Mouse (Mus musculus) gastrocnemius, postnatal 4 days (tissue): Measurements from ENCODE around the gene Cmklr1. TPM values are rescaled to one million over a fixed set of nuclear protein-coding genes. Genes with fewer than 3 reads are reported as not detected.

ENCODE experiments used
- DNase-seq, 2 experiments: peaks; one replicate each; pipeline ENCODE4 v3.0.0; 2021 to 2022; ENCODE audit warnings: low spot score in 2 of 2, mixed read lengths in 2 of 2
- total RNA-seq, 2 experiments: library from RNA; stranded (reverse); gene quantifications; 2 replicates each; pipeline ENCODE4 v1.2.3; 2021

Gene Cmklr1
- total RNA-seq, 2 experiments from 2014 or later: 16.1 to 16.7 TPM

DNA sequence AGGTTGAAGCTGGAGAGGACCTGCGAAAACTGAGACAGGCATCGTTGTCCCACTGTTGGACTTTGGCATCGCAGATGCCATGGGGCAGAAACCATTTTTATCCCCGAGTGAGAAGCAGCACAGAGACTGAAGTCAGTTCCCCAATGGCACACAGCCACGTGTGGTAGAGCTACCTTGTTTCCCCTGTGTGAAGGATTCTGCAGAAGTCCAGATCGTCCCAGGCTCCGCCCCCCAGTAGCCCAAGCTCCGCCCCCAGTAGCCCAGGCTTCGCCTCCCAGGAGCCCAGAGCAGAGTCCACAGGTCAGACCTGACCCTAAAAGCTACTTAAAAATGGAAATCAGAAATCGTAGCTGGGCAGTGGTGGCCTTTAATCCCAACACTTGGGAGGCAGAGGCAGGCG, 4.0 kb upstream of the Cmklr1 start:
- no peak for DNase-seq

DNA sequence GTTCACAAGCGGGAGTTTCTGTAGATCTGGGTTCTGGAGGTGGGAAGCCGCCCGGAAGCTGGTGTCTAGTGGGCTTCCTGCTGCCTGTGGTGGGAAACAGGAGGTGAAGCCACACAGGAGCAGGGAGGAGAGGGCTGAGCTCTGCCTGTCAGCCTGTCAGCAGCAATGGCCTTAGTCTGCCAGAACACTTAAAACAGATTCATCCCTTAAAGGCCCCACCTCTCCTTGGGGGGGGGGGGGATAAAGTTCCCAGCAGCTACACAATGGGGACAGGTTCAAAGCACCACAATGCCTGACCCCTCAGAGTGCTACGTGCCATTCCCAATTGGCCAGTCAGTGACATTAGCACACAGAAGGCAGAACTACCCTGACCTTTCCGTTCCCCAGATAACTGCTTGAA, 2.0 kb upstream of the Cmklr1 start:
- DNase-seq: no peak

GRCm38 (mm10) chr5:113648647-113649211, 1.5 kb downstream of the Cmklr1 start:
- no peak for DNase-seq

DNA sequence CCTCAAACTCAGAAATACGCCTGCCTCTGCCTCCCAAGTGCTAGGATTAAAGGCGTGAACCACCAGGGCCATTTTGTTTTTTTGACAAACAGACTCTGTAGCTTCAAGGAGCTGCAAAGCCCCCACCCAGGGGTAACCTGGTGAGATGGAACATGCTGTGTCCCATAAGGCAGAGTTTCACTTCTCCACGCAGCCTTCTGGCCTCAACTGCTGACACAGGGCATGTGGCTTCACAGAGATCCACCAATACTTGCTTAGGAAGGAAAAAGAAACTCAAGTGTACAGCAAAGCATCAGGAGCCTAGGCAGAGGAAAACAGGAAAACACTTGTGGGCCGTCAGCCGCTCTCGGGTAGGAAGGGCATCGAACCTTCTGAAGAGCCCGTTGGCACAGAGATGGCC, 3.1 kb downstream of the Cmklr1 start:
- DNase-seq: no peak

- peak in 1 of 2 experiments; percentile 38 for DNase-seq
These were observed 5.7 kb downstream of the Cmklr1 start for GRCm38 (mm10) chr5:113644520-113644919.

- no peak for DNase-seq
These were observed 6.9 kb downstream of the Cmklr1 start for GRCm38 (mm10) chr5:113643107-113643848.

- no peak for DNase-seq
These were observed 9.2 kb downstream of the Cmklr1 start for GRCm38 (mm10) chr5:113641066-113641465.

DNA sequence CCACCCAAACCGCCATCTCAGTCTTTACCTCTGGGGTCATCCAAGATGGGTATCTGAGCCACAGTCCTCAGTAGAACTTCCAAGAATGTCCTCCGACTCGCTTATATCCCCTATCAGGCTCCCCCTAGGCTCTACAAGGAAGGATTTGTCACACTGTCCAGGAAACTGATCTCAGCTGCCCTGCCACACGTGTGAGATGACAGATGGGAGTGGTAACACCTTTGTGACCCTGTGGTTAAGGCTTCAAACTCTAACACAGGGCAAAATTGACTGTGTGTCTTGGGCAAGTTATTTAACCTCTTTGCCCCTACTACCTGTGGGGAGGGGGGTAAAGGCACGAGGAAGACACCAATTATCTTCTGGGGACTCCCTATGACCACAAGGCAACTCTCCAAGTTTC, 11.1 kb downstream of the Cmklr1 start:
- no peak for DNase-seq

GRCm38 (mm10) chr5:113638055-113638454, 12.2 kb downstream of the Cmklr1 start:
- no peak for DNase-seq

DNA sequence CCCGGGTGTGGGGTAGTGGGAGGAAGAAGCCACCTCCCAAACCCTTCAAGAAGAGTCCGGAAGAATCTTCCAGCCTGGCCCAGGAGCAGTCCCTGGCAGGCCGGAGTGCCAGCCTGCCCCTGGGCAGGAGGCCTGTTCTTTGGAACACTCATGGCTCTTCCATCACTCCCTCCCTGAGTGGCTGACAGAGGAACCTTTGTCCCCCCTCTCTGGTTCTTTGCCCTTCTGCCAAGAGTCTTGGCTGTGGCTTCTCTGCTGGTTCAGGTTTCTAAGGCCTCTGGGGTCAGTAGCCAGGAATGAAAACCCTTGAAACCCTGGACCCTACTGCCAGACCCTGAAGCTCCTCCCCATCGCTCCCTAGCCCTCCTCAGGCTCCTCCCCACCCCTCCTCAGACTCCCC, 12.6 kb downstream of the Cmklr1 start:
- DNase-seq: no peak

DNA sequence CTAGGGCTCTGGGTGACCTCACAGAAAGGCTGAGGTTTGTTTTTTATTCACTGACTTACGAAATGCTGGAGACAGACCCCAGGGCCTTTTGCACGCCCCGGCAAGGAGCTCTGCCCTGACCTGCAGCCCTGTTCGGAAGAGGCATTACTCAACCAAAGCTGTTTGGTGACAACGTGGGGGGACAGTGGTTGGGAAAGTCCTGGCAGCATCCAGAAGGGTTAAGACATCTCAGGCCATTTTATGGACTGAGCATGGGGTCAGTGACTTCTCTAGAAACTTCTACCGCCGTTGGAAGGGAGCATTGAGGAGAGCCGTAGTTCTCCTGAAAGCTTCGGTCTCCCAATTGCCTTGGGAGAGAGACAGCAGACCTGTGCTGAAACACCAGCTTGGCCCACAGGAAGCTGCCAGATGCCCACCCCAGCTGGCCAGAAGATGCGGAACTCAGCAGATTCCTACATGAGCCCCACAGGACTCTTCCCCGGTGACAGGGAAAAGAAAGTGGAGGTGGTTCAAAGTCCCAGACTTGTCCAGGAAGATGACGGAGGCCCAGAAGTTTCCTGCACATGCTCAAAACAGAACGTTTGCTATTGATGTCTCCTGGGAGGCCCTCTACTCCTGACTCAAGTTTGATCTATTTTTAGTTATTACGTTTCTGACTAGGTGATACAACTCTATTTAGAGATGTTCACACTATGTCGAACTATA, 14.2 kb downstream of the Cmklr1 start:
- DNase-seq: no peak

DNA sequence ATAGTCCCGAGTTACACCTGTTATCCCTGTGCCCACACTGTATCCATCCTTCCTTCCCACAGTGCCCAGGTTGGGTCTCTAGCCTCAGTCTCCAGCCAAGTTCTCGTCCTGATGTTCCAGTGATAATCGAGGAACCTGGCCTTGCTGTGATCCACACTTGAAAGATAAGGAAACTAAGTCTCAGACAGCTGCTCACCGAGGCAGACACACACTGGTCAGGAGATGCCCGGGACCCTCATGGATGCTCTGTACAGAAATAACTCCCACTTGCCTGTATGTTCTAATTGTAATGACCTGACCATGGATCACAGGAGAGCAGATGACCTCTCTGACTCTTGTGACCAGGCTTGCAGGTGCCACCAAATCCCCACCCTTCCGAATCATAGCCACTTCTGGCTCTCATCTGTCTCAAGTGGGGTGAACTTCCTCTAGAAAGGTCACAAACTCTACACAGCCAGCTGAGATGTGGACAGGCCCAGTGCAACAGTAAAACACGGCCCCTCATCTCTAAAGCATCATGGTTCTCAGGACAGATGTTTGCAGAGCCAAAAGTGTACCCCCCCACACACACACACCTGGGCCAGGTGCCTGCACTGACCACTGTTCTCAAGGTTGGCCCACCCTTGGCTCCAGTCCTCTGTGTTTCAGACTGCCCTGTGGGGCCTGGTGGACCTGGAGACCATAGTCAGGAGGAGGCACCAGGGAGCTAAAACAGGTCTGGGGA, 15.2 kb downstream of the Cmklr1 start:
- DNase-seq: no peak

- peak in 1 of 2 experiments; percentile 36 for DNase-seq
These were observed 16.1 kb downstream of the Cmklr1 start for GRCm38 (mm10) chr5:113634024-113634651.

GRCm38 (mm10) chr5:113633037-113633714, 17.1 kb downstream of the Cmklr1 start:
- DNase-seq: no peak

- DNase-seq: no peak
These were observed 20.1 kb downstream of the Cmklr1 start for GRCm38 (mm10) chr5:113630116-113630515.

GRCm38 (mm10) chr5:113629248-113629647, 21.0 kb downstream of the Cmklr1 start:
- DNase-seq: no peak

DNA sequence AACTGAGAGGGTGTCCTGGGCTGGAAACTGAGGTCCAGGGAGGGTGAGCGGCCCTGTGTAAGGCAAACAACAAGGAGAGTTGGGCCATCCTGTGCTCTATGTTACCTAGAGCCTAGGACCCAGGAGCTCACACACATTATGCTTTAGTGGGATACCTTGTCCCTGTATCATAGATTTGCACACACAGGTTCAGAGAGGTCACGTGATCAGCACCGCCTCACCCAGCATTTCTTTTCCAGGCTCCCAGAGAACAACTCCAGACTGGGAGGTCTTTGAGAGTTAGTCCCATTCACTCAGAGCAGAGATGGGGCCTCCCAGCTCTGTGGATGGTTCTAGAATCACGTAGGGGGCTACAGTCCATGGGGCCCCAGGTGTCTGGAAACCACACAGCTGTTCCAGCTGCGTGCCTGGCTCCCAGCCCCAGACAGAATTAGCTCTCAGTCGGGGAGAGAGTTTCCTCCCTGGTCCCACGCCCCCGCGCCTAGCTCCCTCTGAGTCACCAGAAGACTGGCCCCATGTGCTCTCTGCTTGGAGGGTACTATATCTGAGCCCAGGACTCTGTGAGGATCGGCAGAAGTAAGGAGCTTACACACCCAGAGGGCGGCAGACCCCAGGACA, 22.3 kb downstream of the Cmklr1 start:
- DNase-seq: peak; percentile 65 to 74

DNA sequence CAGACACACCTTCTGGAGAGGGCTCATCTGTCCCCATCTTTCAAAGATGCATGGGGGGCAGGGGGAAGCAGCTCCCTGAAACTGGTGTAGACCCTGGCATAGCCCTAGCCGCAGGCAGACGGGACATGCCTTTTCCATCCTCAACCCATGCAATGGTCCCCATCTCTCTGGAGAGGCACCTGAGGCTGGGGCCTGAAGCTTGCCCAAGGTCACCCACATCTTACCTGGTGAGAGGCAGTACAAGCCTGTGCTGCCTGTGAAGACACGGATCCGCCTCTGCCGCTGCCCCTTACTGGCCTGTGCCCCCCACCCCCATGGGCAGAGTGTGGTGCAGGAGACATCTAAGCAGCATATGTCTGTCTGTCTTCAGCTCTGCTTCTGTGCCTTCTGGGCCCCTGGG, 23.2 kb downstream of the Cmklr1 start:
- DNase-seq: no peak

GRCm38 (mm10) chr5:113626352-113626751, 23.9 kb downstream of the Cmklr1 start:
- DNase-seq: no peak

- DNase-seq: no peak
These were observed 25.2 kb downstream of the Cmklr1 start for GRCm38 (mm10) chr5:113625068-113625467.
